Mouse (Mus musculus): ENCODE data around the gene Mapkap1.
"Not testable (repeated sequence)": the region's sequence is repeated elsewhere in the genome, so short reads cannot be mapped to it uniquely, and the experiment has no call there.

Gene Mapkap1

DNA sequence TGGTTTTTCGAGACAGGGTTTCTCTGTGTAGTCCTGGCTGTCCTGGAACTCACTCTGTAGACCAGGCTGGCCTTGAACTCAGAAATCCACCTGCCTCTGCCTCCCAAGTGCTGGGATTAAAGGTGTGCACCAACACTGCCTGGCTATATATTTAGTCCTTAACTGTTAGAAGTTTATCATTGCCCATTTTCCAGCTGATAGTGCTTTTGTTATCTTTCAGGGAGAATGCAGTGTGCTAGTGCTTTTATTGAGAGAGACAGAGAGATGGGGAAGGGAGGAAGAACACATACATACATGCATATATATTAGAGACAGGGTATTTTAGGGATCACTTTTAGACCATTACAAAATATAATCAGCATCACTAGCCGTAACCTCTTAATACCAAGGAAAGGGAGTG lies 26.3 kb downstream of the Mapkap1 start:
- not testable (repeated sequence) for DNase-seq

GRCm38 (mm10) chr2:34436321-34436720 lies 29.8 kb downstream of the Mapkap1 start:
- DNase-seq, result no peak

DNA sequence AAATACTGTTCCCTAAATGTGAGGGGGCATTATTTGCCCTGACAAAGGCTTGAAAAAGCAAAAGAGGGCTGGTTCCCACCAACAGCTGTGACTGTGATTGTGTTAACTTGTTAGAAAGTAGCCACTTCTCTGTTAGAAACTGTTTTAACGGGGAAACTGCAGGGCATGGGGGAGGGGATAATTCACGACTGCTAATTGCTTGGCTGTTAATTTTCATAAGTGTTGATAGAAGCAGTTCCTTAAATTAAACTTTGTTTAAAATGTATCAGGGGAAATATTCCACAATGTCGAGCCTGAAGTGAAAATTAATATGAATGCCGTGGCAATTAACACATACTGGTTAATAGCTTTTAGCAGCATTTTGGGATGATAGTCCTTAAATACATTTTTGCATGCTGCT lies 42.2 kb downstream of the Mapkap1 start:
- no peak for DNase-seq

GRCm38 (mm10) chr2:34462490-34462889 lies 55.9 kb downstream of the Mapkap1 start:
- DNase-seq, result no peak

DNA sequence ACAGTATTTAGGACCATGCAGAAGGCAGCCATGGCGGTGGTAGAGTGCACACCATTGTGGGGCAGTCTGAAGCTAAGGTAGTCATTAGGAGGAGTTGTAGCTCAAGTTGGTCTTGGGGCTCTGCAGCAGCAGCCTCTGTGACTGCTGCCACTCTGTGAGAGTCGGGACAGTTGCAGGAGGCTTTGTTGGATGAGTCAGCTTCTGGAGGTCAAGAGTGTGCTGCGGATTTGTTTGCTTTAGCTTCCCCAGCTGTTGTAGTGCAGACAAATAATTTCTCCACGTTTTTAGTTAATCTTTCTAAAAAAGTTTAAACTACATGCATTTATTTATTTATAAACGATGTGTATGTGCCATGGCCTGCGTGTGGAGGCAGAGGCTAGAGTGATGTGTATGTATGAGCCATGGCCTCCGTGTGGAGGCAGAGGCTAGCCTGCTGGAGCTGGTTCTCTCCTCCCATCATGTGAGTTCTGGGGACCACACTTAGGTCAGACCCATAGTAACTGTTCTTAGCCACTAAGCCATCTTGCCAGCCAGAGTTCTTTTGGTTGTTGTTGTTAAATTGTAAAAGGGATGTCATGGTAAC lies 62.1 kb downstream of the Mapkap1 start:
- no peak for DNase-seq

GRCm38 (mm10) chr2:34469324-34469723 lies 62.8 kb downstream of the Mapkap1 start:
- no peak for DNase-seq

DNA sequence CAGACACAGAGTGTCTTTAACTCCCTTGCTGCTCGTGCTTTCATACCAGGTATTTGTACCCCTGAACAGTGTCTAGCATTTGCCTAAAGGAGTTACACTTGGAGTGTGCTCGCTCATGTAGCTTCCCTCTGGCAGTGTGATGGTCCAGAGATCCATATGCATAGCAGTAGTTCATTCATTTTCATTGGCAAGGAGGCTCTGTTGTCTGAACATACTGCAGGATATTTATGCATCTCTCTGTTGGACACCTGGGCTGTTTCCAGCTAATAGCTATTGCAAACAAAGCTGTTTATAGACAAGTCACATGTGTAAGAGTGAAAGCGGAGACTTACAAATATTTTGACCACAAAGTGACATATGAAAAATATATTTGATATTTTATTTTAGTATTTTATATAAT lies 67.2 kb downstream of the Mapkap1 start:
- no peak for DNase-seq

GRCm38 (mm10) chr2:34481401-34481800 lies 74.8 kb downstream of the Mapkap1 start:
- DNase-seq, result no peak

GRCm38 (mm10) chr2:34482102-34482501 lies 75.5 kb downstream of the Mapkap1 start:
- no peak for DNase-seq

DNA sequence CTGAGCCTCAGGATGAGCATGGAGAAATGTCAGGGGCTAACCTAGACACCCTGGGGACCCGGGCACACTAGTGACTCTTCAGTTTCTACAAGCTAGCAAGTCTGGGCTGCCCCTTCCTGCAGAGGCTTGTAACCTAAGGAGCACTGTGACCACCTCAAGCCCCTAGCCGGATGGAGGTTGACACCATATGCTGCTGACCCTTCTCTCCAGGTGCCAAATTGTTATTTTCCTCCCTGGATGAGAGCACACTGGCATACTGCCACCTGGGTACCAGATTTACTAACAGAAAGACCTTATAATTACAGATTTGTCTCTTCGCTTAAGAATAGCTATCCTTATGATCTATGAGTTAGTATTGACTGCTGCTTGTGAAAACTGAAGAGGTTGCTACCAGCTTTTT lies 76.0 kb downstream of the Mapkap1 start:
- no peak for DNase-seq

- DNase-seq, result no peak
These were observed 80.7 kb downstream of the Mapkap1 start for GRCm38 (mm10) chr2:34487281-34487680.

DNA sequence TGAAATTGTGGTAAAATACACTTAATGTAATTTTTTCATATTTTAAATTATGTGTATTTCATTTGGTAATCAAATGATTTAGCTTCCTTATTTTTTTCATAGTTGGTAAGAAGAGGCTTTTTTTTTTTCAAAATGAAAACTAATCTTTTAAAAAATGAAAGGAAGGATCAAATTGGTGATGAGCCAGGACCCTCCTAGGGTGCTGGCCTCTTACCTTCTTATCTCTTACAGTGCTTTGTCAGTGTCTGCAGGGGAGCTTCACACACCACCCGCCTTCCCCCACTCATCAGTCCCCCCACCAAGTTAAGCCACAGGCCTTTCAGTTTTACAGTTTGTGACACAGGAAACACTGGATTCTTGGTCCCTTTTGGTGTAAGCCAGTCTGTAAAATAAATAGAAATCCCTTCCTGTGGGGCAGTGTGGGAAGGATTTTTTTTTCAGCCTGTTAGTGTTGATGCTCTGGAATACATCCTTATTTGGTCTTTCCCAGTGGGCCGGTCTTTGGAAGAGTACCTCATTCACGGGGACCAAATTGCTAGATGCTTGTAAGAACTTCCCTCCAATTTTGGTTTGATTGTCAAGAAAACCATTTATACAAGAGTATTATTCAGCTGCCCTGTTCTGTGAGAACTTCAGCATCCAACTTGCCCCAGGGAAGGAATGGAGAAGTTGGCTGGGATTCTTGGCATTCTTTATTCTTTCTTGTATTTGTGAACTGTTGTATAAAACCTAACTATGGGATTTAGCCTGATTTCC lies 97.6 kb downstream of the Mapkap1 start:
- DNase-seq, result no peak

DNA sequence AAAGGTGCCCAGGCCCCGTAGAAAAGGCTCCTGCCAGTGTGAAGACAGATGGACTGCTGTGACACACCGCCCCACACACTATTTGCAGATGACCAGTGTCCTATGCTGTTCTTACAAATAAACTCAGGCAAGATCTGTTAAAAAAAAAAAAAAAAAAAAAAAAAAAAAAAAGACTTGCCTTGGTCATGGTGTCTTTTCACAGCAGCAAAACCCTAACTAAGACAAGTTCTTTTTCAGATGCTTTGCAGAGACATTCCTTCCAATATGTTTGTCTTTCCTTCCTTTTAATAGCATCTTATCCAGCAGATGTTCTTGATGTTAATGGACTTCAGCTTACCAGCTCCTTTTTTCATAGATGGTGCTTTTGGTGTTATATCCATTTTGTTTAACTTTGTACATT lies 99.6 kb downstream of the Mapkap1 start:
- DNase-seq, result not testable (repeated sequence)

- no peak for DNase-seq
These were observed 103.3 kb downstream of the Mapkap1 start for GRCm38 (mm10) chr2:34509856-34510255.

DNA sequence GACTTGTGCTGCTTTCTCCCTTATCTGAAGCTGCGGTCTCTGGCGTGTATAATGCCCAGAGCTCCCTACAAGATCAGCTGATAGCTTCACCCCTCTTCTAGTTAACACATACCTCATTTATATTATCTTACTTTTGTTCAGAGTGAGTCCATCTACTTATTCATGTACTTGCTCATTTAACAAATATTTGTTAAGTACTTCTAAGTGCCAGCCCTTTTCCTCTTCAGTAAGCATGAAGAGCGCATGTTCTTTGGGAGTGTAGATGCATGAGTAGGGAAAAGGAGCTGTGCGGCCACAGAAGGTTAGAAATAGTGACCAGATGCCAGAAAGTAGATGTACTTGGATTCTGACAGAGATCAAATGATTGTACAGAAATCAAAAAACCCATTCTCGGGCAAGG lies 108.7 kb downstream of the Mapkap1 start:
- no peak for DNase-seq

GRCm38 (mm10) chr2:34518083-34518482 lies 111.5 kb downstream of the Mapkap1 start:
- no peak for DNase-seq

GRCm38 (mm10) chr2:34518526-34518925 lies 112.0 kb downstream of the Mapkap1 start:
- no peak for DNase-seq

- peak; percentile 45 for DNase-seq
These were observed 113.0 kb downstream of the Mapkap1 start for GRCm38 (mm10) chr2:34519525-34519924.

DNA sequence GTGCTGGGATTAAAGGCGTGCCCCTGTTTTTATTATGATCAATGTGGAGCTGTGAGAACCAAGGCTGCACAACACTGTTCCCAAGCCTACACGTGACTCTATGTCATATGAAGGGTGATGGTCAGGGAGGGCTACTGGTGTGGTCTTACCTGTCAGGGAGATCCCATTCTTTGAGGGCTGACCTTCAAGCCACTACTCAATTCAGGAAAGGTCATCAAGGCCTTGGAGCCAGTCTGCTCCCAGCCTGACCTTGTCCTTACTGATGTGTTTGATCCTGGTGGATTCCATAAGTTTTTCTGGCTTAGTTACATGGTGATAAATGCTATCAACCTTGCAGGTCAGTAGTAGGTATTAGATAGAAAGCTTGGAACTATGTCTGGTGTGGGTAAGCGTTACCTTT lies 114.8 kb downstream of the Mapkap1 start:
- DNase-seq, result no peak

DNA sequence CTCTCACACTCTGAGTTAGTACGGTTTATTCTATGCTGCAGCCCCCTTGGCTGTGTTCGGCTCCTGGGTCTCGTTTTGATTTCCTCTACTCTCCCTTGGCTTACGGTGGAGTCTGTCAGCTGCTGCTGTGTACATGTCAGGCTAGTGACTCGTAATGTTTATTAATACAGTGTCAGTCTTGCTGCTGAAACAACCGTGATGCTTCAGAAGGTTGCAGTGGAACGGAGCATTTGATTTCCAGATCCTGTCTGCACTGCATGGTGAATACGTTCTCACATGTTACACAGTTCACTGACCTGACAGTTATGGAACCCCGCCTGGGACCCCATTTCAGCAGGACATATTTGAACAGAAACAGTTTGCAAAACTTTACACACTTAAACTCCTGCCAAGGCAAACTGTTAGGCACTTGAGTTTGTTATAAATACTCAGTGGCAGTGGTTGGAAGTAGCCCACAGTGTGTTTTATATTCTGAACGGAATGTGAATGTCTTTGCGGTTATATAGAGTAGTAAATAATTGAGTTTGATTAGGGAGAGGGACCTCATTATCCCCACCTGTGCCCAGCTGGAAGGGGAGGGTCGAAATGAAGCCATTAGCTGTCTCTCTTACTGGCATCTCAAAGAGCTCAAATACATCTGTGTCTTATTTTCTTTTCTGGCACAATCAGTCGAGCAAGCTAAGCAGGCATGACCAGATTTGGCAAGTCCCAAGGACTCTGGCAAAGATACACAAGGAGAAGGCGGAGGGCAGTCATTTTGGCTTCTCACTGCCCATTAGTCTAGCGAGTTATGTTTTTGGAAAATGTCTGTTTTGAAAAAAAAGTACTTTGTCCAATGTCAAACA lies 120.2 kb downstream of the Mapkap1 start:
- DNase-seq, result no peak

GRCm38 (mm10) chr2:34528491-34528890 lies 121.9 kb downstream of the Mapkap1 start:
- DNase-seq, result no peak

- peak; percentile 25 for DNase-seq
These were observed 123.5 kb downstream of the Mapkap1 start for GRCm38 (mm10) chr2:34530042-34530441.

DNA sequence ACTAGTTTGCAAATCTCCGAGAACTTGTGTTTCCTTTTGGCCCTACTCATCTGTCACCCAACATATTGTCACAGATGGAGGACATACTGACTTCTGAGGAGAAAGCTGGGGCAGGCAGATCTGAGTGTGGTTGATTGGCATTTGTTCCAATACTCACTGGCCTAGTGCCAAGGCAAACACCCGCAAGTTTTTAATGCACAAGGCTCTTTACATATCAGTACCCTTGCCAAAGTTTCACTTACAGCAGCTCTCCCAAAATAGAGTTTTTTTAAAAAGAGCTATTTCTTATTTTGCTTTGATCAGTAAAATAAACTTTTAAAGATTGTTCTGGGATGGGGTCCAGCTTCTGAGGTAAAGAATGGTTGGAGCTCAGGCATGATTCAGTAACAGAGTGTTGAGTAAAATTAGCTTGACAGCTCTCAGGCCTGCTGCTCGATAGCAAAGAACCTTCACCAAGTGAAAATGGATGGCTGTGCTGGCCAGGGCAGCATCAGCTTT lies 125.3 kb downstream of the Mapkap1 start:
- DNase-seq, result no peak

GRCm38 (mm10) chr2:34532394-34532793 lies 125.8 kb downstream of the Mapkap1 start:
- DNase-seq, result no peak

Data from thymus, postnatal 14 days (tissue).